Mouse (Mus musculus) Patski (cell line): ENCODE data around the gene Tfap2a. TPM values are rescaled to one million over a fixed set of nuclear protein-coding genes. Genes with fewer than 3 reads are reported as not detected.
A peak's percentile ranks its signal among the peaks of the same experiment; 100 is the strongest.

Experiments
- ATAC-seq: fragments of 100-300 bp; one replicate; pipeline ENCODE4 v1.8.0; 2021
- CTCF ChIA-PET: fragments of 350-600 bp; sonication (Branson Sonifier 250); formaldehyde crosslinking; loops from one replicate; lab custom pipeline; 2022; ENCODE audit warnings: inconsistent platforms; lab: Charles Lee
- POLR2A ChIA-PET: fragments of 350-600 bp; sonication (Branson Sonifier 250); formaldehyde crosslinking; loops from one replicate; lab custom pipeline; 2022; ENCODE audit warnings: antibody characterized with exemption, inconsistent platforms; lab: Charles Lee
- DNase-seq: peaks from one replicate; pipeline ENCODE4 v3.0.0-alpha.2; 2011; ENCODE audit warnings: low read depth, low spot score
- H3K27me3 ChIP-seq: fragments of 371-371 bp; one replicate; pipeline ENCODE4 v1.5.1; 2021
- CTCF ChIP-seq: fragments of 100-300 bp; IDR thresholded peaks from one replicate; pipeline ENCODE4 v1.5.1; 2021
- in situ Hi-C: fragments of 300-500 bp; cut with MboI; formaldehyde crosslinking; loops from 3 replicates; pipeline ENCODE4 v1.11.1; 2018; ENCODE audit warnings: low pct_unique_long_range_greater_than_20kb, mixed read lengths
- polyA plus RNA-seq: library from polyadenylated mRNA; unstranded; gene quantifications from one replicate; pipeline ENCODE4 v1.2.3, GENCODE M21; 2021

Gene Tfap2a
- polyA plus RNA-seq, 1 experiment from 2014 or later, result 57.2 TPM

- no peaks in the 10 kb centered on the region for H3K27me3 ChIP-seq
- no peak for DNase-seq
- no peak for TF ChIP-seq CTCF
- in situ Hi-C loops, result loop anchor here (5.0 kb wide), 1 partner anchor 832 kb away; no protein-coding TSS in a partner anchor
- no peak for ATAC-seq
- ChIA-PET POLR2A (interaction anchor here (0.6 to 1.9 kb wide), 6 partner anchors 11 to 1088 kb away, joined by 3 to 15 read pairs (median 4); no protein-coding TSS in a partner anchor), CTCF (interaction anchor here (0.8 to 3.0 kb wide), 3 partner anchors 20 to 837 kb away, joined by 3 to 13 read pairs (median 4); no protein-coding TSS in a partner anchor)
Observed at GRCm38 (mm10) chr13:40734316-40734965, 3.7 kb downstream of the Tfap2a start.

DNA sequence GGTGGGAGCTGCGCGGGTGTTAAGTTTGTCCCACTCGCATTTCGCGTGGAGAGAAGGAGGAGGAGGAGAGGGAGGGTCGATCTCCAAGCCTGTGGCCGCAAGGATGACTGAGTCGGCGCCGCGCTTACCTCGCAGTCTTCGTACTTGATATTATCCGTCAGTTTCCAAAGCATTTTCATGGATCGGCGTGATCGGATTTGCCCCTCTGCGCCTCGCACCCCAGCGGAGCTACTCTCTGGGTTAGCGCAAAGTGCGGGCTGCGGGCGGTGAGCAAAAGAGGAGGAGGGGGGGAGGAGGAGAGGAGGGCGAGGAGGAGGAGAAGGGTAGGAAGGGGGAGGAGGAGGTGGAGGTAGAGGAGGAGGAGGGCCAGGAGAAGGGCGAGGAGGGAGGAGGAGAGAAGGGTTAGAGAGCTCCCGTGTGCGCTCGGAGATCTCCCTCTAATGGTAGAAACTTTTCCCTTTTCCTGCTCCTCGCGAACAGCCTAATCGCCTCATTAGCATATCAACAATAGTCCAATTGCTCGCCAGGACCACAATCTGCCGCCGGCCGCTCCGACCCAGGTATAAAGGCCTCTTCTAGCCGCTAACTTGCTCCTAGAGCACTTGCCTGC, 4.5 kb downstream of the Tfap2a start:
- ATAC-seq, result peak; percentile 55
- ChIA-PET POLR2A (interaction anchor here (0.6 to 6.2 kb wide), 13 partner anchors 10 to 1087 kb away, joined by 3 to 35 read pairs (median 4); no protein-coding TSS in a partner anchor), CTCF (interaction anchor here (0.8 to 3.0 kb wide), 6 partner anchors 9 to 1086 kb away, joined by 3 to 13 read pairs (median 4); no protein-coding TSS in a partner anchor)

DNA sequence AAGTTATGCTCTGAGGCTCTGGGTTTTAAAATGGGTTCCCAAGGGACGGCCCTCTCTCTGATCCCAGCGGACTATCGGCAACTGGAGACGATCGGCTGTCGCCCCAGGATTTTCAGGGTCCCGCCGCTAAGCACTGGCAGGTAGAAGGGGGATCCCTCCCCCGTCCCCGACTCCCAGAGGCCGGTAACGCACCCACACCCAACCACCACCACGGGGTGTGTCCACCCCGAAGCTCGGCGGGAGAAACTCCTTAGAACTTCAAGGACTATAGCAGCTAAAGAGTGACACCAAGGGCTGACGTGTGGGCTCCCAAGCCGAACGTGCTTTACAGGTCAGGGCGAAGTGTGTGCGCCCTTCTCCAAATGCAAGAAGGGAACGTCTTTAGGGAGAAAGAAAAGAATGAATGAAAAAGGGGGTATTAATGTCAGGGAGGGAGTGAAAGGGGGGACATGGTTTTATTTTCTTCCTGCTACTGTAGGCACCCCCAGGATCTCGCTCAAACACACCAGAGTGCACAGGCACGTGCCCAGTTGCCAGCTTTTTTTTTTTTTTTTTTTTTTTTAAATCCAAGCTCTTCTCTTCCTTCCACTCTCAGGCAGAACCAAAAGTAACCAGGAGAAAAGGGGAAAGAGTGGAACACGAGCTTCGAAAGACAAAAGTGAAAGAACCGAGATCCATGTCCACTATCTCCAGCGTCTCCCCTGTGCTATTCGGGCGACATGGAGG, 5.2 kb downstream of the Tfap2a start:
- CTCF ChIA-PET, result interaction anchor here (1.0 to 3.0 kb wide), 7 partner anchors 8 to 1086 kb away, joined by 3 to 13 read pairs (median 4); no protein-coding TSS in a partner anchor
- DNase-seq, result no peak
- in situ Hi-C loops, result loop anchor here (5.0 kb wide), 1 partner anchor 831 kb away; no protein-coding TSS in a partner anchor
- peak; percentile 40 for ATAC-seq
- POLR2A ChIA-PET, result interaction anchor here (0.7 to 6.2 kb wide), 14 partner anchors 9 to 1407 kb away, joined by 3 to 35 read pairs (median 4); no protein-coding TSS in a partner anchor
- H3K27me3 ChIP-seq, result no peaks in the 10 kb centered on the region
- no peak for TF ChIP-seq CTCF

More for the DNA sequence above, 4.5 kb downstream of the Tfap2a start:
- no peak for TF ChIP-seq CTCF
- DNase-seq, result no peak
- H3K27me3 ChIP-seq, result no peaks in the 10 kb centered on the region
- in situ Hi-C loops, result loop anchor here (5.0 kb wide), 1 partner anchor 831 kb away; no protein-coding TSS in a partner anchor

GRCm38 (mm10) chr13:40732085-40732484, 6.1 kb downstream of the Tfap2a start:
- in situ Hi-C loops, result loop anchor here (5.0 kb wide), 1 partner anchor 830 kb away; no protein-coding TSS in a partner anchor
- DNase-seq (no peak), ATAC-seq (no peak)
- no peaks in the 10 kb centered on the region for H3K27me3 ChIP-seq
- ChIA-PET POLR2A (interaction anchor here (0.7 to 6.2 kb wide), 13 partner anchors 9 to 1406 kb away, joined by 3 to 35 read pairs (median 4); no protein-coding TSS in a partner anchor), CTCF (interaction anchor here (1.2 to 3.0 kb wide), 4 partner anchors 7 to 835 kb away, joined by 3 to 13 read pairs (median 4); no protein-coding TSS in a partner anchor)
- TF ChIP-seq CTCF, result no peak

- ATAC-seq, result peak; percentile 12
- CTCF ChIA-PET, result interaction anchor here (1.2 to 3.0 kb wide), 3 partner anchors 8 to 834 kb away, joined by 3 to 13 read pairs (median 3); no protein-coding TSS in a partner anchor
- POLR2A ChIA-PET, result interaction anchor here (0.8 to 6.2 kb wide), 7 partner anchors 8 to 483 kb away, joined by 3 to 35 read pairs (median 4); no protein-coding TSS in a partner anchor
- H3K27me3 ChIP-seq, result no peaks in the 10 kb centered on the region
- in situ Hi-C loops, result loop anchor here (5.0 kb wide), 1 partner anchor 829 kb away; no protein-coding TSS in a partner anchor
- no peak for TF ChIP-seq CTCF
- DNase-seq, result no peak
Observed at GRCm38 (mm10) chr13:40731179-40731841, 6.9 kb downstream of the Tfap2a start.

DNA sequence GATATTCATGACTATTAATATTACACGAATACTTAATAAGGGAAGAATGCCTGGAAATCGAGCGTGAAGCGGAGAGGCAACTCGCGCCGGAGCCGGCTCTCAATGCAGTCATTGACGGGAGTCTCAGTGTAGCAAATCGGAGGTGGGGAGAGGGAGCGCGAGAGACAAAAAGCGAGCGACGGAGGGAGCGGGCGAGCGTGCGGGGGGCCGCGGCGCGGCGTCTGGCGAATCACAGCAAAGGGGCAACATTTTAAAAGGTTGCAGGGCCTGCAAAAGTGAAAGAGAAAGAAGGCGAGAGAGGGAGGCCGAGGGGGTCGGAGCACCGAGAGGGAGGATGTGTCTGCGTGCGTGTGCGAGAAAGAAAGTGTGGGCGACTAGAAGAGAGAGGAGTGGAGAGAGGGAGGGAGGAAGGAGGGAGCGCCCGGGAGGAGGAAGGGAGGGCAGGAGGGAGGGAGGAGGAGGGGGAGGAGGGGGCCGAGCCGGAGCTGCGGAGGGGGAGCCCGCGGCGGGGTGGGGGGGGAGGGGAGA, 7.5 kb downstream of the Tfap2a start:
- ChIA-PET POLR2A (interaction anchor here (0.7 to 6.2 kb wide), 9 partner anchors 8 to 591 kb away, joined by 3 to 35 read pairs (median 5); no protein-coding TSS in a partner anchor), CTCF (no interaction called here)
- peak; percentile 31 for ATAC-seq
- in situ Hi-C loops, result loop anchor here (5.0 kb wide), 1 partner anchor 828 kb away; no protein-coding TSS in a partner anchor
- H3K27me3 ChIP-seq, result no peaks in the 10 kb centered on the region
- no peak for DNase-seq
- no peak for TF ChIP-seq CTCF

DNA sequence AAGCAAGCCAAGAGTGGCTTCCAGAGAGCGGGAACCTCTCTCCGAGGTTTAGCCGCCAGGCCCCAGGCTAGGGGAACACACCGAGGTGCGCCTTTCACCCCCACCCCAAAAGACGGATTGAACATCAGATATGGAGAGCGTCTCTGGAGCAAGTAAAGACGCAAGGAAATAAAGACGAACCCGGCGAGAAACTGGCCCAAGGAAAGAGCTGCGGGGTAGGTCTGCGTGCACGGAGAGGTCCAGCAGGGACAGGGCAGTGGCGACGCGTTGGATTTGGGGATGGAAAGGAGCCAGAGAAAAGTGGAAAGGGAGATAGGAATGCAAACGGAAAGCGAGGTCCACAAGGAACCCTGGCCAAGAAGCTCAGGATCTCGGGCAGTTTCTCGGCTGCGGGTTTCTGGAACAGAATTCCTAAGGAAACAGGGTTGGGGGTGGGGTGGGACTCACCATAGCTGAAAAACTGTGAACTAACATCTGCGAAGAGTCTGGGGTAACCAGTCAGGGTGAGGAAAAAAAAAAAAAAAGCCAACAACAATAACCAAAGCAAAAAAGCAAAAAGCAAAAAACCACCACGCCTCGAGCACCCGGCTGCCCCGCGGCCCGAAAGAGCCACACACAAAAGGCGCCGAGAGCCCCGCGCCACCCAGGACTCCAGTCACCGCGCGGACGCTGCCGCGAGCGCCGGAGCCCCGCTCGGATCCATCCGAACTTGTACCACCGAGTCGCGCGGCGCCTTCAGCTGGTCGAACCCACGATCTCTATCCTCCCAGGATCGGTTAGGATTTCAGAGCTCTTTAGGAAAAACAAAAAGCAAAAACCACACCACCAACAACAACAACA, 8.4 kb downstream of the Tfap2a start:
- POLR2A ChIA-PET, result interaction anchor here (0.6 to 6.2 kb wide), 17 partner anchors 10 to 966 kb away, joined by 3 to 35 read pairs (median 5); no protein-coding TSS in a partner anchor
- no peak for DNase-seq
- no peaks in the 10 kb centered on the region for H3K27me3 ChIP-seq
- CTCF ChIA-PET, result interaction anchor here (1.6 kb wide), 1 partner anchor 264 kb away, joined by 3 read pairs; no protein-coding TSS in a partner anchor
- no peak for TF ChIP-seq CTCF
- in situ Hi-C loops, result loop anchor here (5.0 to 10.0 kb wide), 2 partner anchors 275 to 828 kb away; no protein-coding TSS in a partner anchor
- no peak for ATAC-seq

GRCm38 (mm10) chr13:40729037-40729436, 9.1 kb downstream of the Tfap2a start:
- ATAC-seq (no peak), DNase-seq (no peak)
- in situ Hi-C loops, result loop anchor here (10.0 kb wide), 1 partner anchor 274 kb away; no protein-coding TSS in a partner anchor
- ChIA-PET POLR2A (interaction anchor here (0.6 to 6.2 kb wide), 9 partner anchors 10 to 1365 kb away, joined by 3 to 35 read pairs (median 5); no protein-coding TSS in a partner anchor), CTCF (interaction anchor here (1.6 kb wide), 1 partner anchor 263 kb away, joined by 3 read pairs; no protein-coding TSS in a partner anchor)
- H3K27me3 ChIP-seq, result no peaks in the 10 kb centered on the region
- no peak for TF ChIP-seq CTCF
